Mouse (Mus musculus) embryonic fibroblast, embryonic 13.5 days (primary cell): Measurements from ENCODE around the gene Sbno2.

Source experiments
- CTCF ChIP-seq: IDR thresholded peaks from 2 replicates; pipeline ENCODE4 v1.5.1; 2011; ENCODE audit warnings: mild to moderate bottlenecking, control low read depth, low read length, moderate library complexity, borderline replicate concordance; ENCODE audit not compliant: insufficient read depth
- POLR2A ChIP-seq: IDR thresholded peaks from 2 replicates; pipeline ENCODE4 v1.6.1; 2011; ENCODE audit warnings: low read depth, mild to moderate bottlenecking, control low read depth, low read length, moderate library complexity

GRCm38 (mm10) chr10:80063104-80063503 lies 42.3 kb downstream of the Sbno2 start:
- TF ChIP-seq POLR2A (no peak), CTCF (no peak)
